Mouse (Mus musculus): ENCODE data around the gene Atf1.

Atf1 gene

DNA sequence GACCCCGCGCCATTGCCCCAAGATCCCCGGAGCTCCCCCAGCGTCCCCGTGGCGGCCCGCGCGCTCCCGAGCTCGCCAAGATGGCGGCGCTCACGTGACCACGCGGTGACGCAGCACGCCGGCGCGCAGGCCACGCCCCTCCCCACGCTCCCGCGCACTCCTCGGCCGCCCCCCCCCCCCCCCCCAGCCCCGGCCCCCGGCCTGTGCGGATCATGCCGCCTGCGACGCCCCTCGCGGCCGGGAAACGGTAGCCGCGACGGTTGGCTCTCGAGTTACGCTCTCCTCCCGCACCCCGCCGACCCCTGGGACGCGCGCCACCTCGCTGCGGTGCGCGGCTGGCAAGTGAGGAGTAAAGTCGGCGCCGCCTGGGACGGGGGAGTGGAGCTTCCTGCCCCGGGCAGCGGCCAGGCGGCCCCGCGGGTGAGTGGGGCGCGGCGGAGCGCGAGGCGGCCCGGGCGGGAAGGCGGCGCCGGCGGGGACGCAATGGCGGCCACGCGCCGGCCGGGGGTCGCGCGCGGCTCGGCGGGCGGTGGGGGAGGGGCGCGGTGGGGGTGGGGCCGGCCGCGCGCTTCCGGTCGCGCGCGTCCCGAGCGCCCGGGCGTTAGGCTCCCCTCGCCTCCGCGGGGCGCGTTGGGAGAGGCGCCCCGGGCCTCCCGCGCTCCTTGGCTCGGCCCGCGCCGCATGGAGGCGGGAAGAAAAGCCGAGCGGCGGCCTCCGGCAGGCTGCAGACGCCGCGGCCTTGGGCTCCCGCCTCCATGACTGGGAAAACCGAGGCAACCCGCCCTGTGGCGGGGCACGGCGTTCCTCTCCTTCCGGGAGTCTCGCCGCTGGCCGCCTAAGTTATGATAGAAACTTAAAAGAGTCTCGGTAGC is at the start of gene Atf1:
Gene Atf1 (plus strand): TSS at position 157 of the 872 bp plus-strand sequence.
- peak; percentile 85 for DNase-seq

DNA sequence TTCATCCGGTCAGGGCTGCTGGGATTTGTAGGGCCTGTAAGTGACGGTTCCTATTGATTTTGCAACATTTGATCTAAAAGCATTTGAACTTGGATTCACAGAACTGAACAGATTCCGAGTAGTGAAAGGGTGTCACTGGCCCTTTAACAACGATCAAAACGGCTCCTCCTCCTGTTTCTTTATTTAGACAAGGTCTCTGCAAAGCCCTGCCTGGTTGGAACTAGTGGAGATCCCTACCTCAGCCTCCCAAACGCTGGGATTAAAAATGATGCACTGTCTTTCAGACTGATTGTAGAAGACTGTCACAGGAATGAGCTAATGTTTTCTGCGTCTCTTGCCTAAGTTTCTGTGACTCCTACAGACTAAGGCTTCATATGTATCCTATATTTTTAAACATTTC is 49.1 kb upstream of the Atf1 start:
- DNase-seq: no peak

DNA sequence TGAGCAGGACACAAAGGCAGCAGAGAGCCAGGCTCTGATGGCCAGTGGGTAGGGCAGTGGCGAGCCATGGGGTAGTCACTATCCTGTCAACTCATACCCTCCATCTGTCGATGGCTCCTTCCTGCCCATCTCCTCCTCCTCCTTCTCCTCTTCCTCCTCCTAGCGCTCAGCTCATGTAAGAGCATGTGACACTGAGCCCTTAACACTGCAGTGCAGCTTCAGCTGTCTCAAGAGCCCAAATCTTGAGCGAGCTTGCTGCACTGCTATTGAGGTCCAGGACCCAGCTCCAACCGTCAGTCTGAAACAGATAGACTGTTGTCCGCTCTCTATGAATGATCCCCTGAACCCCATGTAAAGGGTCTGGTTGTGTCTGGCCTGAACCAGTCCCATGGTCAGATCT is 47.9 kb upstream of the Atf1 start:
- no peak for DNase-seq

DNA sequence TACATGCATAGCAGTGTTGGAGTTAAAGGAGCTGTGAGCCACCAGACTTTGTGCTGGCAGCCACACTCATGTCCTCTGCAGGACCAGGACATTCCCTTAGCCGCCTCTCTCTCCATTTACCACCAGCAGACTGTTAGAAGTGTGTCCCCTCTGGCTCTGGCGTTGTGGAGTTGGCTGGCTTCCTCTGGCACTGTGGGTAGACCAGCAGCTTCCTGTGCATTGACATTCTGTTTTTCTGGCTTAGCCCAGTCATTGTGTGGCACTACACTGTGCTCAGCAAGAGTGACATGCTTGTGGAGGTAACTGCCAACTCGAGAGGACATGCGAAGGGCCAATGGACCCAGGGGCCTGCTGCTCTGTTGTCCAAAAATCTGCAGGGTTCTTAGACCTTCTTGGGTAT is 47.4 kb upstream of the Atf1 start:
- no peak for DNase-seq

DNA sequence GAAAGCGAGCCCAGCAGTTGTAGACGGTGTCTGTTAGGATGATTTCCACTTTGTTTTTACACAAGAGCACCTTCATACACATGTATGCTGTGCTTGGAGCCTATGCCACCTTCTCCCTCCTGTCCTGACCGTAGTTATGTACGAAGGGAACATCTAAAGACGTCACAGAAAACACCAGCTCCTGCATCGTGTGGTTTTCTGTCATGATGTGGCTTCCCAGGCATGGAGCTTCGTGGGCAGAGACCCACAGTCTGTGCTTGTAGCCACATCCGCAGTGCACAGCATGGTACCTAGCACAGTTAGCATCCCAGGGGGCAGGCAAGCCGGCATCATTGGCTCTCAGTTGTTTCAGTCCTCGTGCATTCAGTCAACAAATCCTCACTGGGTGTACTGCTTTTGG is 45.8 kb upstream of the Atf1 start:
- DNase-seq: no peak

DNA sequence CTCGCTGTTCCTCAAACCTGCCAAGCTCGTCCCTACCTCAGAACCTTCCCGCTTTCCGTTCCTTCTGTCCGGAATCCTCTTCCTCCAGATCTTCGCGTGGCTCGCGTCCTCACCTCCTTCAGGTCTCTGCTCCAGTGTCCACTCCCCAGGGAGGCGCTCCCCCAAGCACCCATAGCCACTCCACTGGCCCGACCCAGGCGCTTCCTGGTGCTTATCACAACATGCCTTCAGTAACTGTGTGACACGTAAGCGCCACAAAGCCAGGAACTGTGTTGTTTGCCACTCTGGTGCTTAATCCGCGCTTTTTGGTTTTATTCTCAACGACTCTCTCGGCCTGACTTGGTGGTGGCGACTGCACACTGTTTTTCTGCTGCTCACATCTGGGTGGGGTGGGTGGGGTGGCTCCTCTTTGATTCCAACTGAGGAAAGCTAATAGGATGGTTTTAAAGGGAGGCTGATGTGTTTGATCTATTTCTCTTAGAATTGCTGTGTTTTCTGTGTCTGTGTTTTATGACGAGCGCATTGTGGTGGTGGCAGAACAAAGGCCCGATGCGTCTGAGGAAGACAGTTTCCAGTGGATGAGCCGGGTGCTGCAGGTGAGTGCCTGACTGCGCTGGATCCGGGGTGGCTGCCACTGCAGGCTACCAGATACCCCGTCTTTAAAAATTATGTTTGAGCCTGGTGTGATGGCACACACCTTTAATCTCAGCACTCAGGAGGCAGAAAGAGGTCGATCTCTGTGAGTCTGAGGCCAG is 44.9 kb upstream of the Atf1 start:
- no peak for DNase-seq

DNA sequence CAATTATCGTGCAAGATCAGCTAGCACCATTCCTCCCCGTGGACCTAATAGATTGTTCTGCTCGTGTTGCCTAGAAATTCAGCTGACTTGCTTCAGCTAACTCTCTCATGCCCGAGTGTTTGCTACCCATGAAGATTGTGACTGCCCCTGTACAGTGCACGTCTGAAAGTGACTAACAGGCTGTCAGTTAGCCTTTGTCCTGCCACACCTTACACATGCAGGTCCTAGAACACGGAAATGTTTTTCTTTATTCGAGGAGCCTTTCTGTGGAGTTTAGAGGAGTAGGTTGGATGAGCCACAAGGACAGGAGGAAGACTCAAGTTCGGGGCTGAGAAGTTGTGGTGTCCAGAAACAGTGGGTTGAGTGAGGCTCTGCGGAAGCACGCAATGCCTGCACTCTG is 44.1 kb upstream of the Atf1 start:
- DNase-seq: no peak

DNA sequence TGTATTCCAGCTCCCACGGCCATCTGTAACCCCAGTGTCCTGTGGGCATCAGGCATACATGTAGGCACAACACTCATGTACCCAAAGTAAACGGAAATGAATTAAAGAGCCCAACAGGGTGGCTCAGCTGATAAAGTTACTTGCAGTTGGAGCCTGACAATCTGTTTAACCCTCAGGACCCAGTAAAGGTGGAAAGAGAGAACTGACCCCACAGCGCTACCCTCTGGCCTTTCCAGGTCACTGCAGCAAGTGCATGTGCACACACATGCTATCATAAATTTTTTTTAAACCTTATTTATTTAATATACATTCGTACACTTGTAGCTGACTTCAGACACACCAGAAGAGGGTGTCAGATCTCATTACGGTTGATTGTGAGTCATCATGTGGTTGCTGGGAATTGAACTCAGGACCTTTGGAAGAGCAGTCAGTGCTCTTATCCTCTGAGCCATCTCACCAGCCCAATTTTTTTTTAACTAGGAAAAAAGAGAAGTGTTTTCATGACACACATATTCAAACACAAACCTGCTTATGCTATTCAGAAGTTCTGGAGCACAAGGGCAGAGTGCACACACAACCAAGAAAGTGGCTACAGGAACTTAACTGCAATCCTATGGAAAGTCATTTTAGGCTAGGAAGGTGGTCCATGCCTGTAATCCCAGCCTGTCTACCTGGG is 42.7 kb upstream of the Atf1 start:
- DNase-seq: no peak

DNA sequence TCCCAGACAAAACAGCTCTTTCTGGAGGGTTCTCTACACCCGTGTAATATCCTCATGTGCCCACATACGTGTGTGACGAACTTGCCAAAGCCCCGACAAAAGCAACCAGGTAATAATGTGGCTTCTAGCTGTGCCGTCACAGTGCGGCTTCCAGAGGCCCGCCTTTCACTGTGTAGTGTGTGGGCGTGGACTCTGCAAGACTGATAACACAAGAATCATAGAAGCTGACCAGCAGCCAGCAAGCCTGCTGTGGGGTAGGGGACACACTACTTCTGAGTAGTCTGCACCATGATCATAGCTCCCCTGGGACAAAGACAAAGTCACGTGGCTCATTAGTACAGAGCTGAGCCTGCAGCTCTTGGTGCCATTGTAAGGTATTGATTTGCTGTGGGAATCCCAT is 41.4 kb upstream of the Atf1 start:
- no peak for DNase-seq

DNA sequence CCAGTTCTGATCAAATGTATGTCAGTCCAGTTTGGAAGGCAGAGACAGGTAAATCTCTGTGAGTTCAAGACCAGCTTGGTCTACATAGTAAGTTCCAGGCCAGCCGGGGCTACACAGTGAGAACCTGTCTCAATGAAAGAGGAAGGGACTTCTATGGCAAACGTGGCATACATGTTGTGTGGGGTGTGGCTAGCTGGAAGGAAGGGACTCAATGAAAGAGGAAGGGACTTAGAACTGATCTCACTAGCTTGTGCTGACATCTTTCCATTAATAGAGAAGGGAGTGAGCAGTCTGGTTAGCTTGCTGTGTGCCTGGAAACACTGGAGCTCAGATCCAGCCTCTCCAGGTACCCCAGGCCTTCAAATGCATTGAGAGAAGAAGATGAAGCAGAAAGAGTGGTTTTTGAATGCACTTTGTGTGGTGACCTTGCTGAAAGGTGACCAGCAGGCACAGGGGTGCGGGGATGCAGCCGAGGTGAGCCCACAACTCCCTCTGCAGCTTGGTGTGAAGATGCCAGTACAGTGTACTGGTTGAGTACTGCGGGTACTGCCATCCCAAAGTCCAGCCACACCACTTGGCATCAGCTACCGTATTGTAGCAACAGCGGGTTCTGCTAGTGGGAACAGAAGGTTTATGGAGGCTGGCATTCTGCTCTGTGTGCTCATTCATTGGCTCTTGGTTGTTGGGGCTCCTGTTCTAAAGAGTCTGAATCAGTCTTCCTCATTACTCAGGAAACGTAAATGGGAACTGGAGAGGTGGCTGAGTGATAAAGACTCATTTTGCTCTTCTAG is 40.5 kb upstream of the Atf1 start:
- no peak for DNase-seq

DNA sequence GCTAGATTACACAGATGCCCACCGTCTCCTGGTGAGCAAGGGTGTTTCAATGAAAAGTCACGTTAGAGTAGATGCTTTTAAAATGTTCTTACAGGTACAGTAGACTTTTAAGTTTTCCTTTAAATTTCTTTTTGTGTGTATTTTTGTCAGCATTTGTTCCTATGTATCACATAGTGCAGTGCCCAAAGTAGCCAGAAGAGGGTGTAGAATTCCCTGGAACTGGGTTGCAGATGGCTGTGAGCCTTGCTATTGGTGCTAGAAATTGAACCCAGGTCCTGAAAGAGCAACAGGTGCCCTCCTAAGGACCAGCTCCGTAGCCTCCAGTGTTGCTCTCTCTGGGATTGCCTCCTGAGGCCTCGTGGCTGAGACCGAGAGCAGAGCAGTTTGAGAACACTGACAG is 39.1 kb upstream of the Atf1 start:
- DNase-seq: no peak

DNA sequence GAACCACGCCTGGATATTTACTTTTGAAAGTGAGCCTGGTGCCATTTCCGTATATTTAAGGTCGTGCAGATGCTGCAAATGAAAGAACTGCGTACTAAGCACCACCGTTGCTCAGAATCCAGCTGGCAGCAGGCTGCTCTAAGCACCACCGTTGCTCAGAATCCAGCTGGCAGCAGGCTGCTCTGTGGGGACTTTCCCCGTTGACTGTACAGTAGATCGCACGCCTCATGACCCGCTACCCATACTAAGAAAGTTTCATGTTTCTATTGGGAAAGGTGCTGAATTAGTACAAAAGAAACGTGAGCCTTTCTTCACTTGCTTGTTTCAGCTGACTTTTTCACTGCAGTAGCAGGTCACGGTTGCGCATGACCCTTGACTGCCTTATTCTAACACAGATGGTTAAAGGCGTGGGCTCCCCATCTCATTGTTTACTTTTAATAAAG is 38.6 kb upstream of the Atf1 start:
- no peak for DNase-seq

DNA sequence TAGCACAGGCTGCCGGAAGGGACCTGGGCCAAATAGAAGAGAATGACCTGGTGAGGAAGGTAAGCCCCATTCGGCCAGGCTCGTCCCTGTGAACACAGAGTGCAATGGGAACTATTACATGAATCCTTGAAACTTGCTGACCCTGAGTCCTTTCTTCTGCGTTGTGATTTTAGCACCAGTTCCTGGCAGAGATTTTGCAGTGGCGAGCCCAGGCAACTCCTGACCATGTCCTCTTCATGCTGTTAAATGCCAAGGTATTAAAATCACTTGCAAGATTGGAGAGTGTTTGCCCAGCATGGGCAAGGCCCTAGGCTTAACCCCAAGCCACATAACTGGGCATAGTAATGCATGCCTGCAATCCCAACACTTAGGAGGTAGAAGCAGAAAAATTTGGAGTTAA is 37.5 kb upstream of the Atf1 start:
- DNase-seq: no peak

DNA sequence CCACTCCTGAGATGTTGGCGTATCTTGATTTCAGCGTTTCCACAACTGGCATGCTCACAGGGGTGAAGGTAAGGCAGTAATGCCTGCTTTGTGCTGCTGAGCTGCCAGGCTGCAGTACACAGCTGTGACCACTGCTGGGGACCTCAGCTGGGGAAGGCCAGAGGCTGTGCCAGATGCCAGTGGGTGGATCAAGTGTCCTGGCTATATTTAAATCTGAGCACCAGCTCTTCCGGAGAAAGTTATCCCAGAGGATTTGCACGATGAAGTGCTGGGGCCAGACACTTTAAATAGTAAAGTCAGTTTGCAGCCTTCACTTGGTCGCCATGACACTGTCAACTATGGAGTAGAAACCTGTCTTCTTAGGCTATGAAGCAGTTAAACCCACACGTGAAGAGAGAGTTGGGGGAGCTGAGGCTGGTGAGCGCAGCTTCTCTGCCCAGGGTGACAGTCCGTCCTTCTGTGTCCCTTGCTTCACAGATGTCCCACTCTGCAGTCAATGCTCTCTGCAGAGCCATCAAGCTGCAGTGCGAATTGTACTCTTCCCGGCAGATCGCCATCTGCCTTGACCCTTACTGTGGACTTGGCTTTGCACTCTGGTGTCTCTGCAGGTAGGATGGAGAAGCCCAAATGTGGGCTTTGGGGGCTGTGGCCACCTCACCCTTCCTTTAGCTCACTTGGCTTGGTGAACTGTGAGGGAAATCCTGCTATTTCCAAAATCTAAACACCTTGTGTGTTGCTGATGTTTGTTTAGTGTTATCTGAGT is 28.5 kb upstream of the Atf1 start:
- DNase-seq: no peak

DNA sequence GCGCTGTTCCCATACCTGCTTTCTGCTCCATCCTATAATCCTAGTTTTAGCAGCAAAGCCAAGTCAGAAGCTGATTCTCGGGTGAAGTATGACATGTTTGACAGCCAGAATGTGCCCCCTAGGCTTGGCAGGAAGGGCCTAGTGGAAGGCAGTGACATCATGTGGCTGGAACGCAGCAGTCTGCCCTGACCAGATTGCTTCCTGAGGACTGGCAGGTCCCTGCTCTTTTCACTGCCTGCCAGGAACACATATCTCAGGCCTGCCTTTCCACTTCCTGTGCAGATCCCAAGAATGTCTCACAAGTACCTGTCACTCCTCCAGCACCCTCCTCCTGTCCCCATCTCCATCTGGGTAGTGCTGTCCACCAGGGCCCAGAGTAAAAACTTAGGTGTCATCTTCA is 27.8 kb upstream of the Atf1 start:
- DNase-seq: peak; percentile 46

DNA sequence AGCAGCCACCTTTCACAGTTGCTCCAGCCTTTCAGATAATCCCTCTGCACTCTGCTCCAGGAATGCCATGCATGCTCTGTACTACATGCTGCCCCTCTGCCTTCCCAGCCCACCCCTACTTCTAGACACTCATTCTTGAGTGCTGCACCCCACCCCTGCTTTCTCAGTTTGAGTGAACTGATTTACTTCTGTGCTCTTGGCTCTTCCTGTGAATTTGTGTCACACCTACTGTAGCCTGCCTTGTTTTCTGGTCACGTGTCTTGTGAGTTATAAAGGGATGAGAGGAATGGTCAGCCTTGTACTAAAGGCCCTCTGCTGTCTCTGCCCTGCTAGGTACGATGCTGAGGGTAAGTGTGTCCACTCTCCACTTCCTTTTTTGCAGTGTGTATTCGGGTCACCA is 25.8 kb upstream of the Atf1 start:
- no peak for DNase-seq

DNA sequence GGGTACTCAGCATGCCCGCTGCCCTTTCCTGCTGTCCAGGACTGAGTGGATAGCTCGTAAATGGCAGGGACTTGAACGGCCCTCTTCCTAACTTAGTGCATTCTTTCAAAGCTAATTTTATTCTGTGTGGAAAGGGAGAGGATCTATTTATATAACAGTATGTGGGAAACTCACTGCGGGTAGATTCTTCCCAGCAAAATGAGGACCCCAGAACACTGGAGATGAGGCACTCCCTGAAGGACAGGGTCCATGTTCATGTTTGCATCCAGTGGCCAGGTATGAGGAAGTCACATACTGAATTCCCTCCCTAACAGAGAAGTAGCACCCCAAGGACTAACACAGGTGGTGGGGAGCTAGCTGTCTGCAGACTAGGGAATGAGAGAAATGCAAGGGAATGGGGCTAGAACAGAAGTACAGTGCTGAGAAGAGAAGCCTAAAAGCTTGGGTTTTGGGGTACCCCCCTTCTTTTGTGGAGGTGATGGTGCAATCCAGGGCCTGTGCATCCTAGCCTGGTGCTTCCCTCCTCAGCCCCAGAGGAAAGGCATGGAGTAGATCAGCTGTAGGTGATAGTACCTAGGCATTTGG is 25.1 kb upstream of the Atf1 start:
- DNase-seq: no peak

DNA sequence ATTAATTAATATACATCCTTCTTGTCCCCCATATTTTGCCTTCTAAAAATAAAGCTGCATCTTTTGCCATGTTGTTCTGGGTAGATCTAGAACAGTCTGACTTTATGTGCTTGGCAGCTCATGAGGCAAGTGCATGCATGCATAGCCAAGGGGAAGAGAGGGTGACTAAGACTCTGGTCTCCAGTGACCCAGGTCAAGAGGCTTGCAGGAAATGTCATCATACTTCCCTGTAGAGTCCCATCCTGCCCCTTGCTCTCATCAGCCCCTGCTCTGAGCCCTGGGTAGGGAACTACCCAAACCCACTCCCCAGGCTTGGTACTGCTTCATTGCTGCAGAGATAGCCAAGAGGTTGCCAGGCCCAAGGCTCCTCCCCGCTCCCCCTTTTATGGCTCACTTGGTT is 23.0 kb upstream of the Atf1 start:
- DNase-seq: no peak

DNA sequence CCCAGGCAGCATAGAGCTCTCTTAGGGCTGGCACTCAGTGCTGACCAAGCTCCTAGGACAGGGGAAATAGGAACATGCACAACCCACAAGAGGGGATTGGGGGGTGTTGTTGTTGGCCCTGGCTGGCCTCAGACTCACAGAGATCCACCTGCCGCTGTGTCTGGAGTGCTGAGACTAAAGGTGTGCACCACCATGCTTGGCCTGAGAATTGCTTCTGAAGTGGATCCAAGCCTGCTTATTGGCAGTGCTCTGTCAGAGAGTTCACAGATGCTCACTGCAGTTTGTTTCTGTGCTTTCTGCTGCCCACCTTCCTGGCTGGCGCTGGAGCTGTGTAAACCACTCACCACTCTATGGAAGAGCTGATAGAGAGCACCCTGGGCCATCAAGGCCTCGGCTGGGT is 17.6 kb upstream of the Atf1 start:
- no peak for DNase-seq

DNA sequence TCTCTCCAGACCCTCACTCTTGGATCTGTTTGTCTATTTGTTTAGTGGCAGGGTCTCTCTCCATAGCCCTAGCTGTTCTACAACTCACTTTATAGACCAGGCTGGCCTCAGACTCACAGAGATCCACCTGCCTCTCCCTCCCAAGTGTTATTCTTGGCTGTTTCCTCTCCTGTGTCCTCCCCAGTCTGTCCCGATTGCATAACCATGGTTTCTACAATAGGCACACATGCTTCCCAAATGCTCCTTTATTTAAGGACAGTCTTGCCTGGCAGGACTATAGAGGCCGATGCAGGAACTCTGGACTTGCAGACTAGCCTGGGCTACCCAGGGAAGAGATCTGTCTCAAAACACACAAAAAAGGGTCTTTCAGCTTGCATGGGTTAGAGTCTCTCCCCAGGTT is 14.3 kb upstream of the Atf1 start:
- DNase-seq: no peak

DNA sequence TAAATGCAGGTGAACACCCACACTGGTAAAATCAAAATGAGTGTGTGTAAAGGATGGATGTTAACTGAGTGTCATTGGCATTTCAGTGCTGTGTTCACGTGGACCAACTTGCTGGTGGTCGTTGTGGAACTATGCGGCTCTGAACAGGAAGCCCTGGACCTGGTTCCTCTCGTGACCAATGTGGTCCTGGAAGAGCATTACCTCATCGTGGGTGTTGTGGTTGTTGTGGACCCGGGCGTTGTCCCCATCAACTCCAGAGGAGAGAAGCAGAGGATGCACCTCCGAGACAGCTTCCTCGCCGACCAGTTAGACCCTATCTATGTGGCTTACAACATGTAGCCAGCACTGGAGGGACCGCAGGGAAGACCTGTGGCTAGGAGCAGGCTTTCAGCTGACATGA is 12.5 kb upstream of the Atf1 start:
- DNase-seq: no peak

DNA sequence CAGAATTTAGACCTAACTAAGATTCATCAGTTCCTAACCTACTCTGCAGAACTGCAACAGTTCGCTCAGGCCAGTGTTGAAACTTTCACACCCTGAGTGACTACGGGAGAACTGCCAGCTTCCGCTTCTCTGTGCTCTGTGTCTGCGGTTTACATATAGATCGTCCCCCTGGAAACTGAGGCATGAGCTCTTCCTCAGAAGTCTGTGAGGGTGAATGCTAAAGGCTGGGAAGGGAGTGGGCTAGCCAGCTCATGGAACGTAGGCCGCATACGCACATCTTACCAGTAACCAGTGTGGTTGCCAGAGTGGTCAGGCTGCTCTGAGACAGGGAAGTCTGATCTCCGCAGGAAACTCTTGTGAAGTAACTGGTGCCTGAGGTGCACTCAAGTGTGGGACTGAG is 11.4 kb upstream of the Atf1 start:
- DNase-seq: no peak
